Mouse (Mus musculus) embryonic facial prominence, embryonic 14.5 days (tissue): ENCODE measurements around the gene Idua. TPM values are rescaled to one million over a fixed set of nuclear protein-coding genes. Genes with fewer than 3 reads are reported as not detected.
A peak's percentile ranks its signal among the peaks of the same experiment; 100 is the strongest.

Experiments
- ATAC-seq: fragments of 200-750 bp; cut with Nextera tagmentation; 2 replicates; pipeline ENCODE4 v1.8.0; 2017; ENCODE audit warnings: low read depth, moderate number of reproducible peaks, moderate TSS enrichment
- DNase-seq: peaks from one replicate; pipeline ENCODE4 v3.0.0-alpha.2; 2015; ENCODE audit warnings: low spot score
- H3K27ac ChIP-seq: fragments of 300-500 bp; sonication (generic); replicated peaks from 2 replicates; pipeline ENCODE4 v1.5.1; 2014; ENCODE audit warnings: low read depth, mild to moderate bottlenecking, low read length, moderate library complexity
- H3K27me3 ChIP-seq: fragments of 300-500 bp; sonication (generic); replicated peaks from 2 replicates; pipeline ENCODE4 v1.6.1; 2014; ENCODE audit warnings: low read length; ENCODE audit not compliant: control insufficient read depth, insufficient read depth
- H3K36me3 ChIP-seq: fragments of 300-500 bp; sonication (generic); 2 replicates; pipeline ENCODE4 v1.6.1; 2014; ENCODE audit warnings: low read length, mixed read lengths; ENCODE audit not compliant: control insufficient read depth, insufficient read depth
- H3K4me1 ChIP-seq: fragments of 300-500 bp; sonication (generic); 2 replicates; pipeline ENCODE4 v1.6.1; 2014; ENCODE audit warnings: antibody characterized with exemption, low read length; ENCODE audit not compliant: control insufficient read depth, insufficient read depth
- H3K4me2 ChIP-seq: fragments of 300-500 bp; sonication (generic); 2 replicates; pipeline ENCODE4 v1.6.1; 2014; ENCODE audit warnings: low read depth, mild to moderate bottlenecking, low read length, moderate library complexity, mixed read lengths
- H3K4me3 ChIP-seq: fragments of 300-500 bp; sonication (generic); 2 replicates; pipeline ENCODE4 v1.5.1; 2014; ENCODE audit warnings: low read depth, mild to moderate bottlenecking, low read length
- H3K9ac ChIP-seq: fragments of 300-500 bp; sonication (generic); 2 replicates; pipeline ENCODE4 v1.6.1; 2014; ENCODE audit warnings: low read depth, mild to moderate bottlenecking, low read length, moderate library complexity, mixed read lengths
- H3K9me3 ChIP-seq: fragments of 300-500 bp; sonication (generic); 2 replicates; pipeline ENCODE4 v1.6.1; 2016; ENCODE audit warnings: low read length; ENCODE audit not compliant: control insufficient read depth
- WGBS: fragments of 180-500 bp; shearing (Covaris S2); extraction: QIAGEN DNeasy Blood & Tissue Kit; methylation state at CpG from one replicate; pipeline ENCODE4 v1.1.7; 2014; 5-methylcytosine and 5-hydroxymethylcytosine counted together
- polyA plus RNA-seq: library from polyadenylated mRNA; unstranded; fragments of >200 nt; fragmentation: Nextera tagmentation; extraction: Ambion mirVana; gene quantifications from 2 replicates; pipeline ENCODE4 v1.2.1, GENCODE M21; 2014

Idua gene
- polyA plus RNA-seq, 1 experiment from 2014 or later: 13.6 TPM

DNA sequence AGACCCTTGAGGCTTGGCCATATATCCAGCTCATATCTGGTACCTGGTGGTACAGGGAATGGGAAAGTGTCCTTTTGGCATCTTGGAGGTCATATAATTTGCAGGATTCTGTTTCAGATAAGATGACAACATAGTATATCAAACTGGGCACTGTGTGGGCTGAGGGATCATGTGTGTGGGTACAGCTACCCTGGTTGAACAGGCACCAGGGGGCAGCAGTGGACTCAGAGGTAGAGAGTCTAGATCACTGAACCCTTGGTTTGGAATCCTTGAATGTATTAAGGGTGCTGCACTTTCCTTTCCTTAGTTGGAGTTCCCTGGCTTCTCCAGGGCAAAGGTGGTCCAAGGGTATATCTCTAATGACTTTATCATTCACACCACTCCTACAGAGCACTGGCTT, 10.7 kb downstream of the Idua start:
- no peaks in the 10 kb centered on the region for H3K27me3 ChIP-seq
- ATAC-seq: no peak
- DNase-seq: no peak
- H3K4me1 ChIP-seq: peaks cover 13% of the 10 kb centered on the region; the same call in 1 of the 2 replicates
- H3K9me3 ChIP-seq: no peaks in the 10 kb centered on the region
- peaks cover 17% of the 10 kb centered on the region; the same call in 1 of the 2 replicates for H3K36me3 ChIP-seq
- no peak overlapping the region for H3K27ac ChIP-seq
- no peak overlapping the region for H3K4me3 ChIP-seq
- H3K9ac ChIP-seq: no peak overlapping the region
- no peak overlapping the region for H3K4me2 ChIP-seq

DNA sequence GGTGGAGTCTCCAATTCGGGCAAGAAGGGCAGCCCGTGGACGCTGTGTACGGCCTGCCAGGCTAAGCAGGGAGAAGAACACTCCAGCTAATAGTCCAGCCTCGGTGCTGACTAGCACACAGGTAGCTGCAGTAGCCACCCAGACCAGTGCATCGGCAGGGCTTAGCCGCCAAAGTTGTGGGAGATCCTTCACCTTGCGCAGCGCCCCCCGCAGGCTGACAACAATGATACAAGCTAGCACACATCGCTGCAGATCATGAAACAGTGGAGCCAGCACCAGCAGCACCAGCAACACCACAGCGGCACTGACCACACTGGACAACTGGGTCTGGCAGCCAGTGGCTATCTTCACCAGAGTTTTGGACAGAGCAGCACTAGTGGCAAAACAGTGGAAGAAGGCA, 11.6 kb downstream of the Idua start:
- H3K27me3 ChIP-seq: no peaks in the 10 kb centered on the region
- H3K27ac ChIP-seq: no peak overlapping the region
- H3K36me3 ChIP-seq: peaks cover 17% of the 10 kb centered on the region; the same call in 1 of the 2 replicates
- no peak overlapping the region for H3K9ac ChIP-seq
- WGBS: 93% methylated on average over 10 of the region's 12 CpGs
- no peaks in the 10 kb centered on the region for H3K9me3 ChIP-seq
- DNase-seq: no peak
- H3K4me1 ChIP-seq: peaks cover 13% of the 10 kb centered on the region; the same call in 1 of the 2 replicates
- no peak overlapping the region for H3K4me2 ChIP-seq
- ATAC-seq: no peak
- no peak overlapping the region for H3K4me3 ChIP-seq

DNA sequence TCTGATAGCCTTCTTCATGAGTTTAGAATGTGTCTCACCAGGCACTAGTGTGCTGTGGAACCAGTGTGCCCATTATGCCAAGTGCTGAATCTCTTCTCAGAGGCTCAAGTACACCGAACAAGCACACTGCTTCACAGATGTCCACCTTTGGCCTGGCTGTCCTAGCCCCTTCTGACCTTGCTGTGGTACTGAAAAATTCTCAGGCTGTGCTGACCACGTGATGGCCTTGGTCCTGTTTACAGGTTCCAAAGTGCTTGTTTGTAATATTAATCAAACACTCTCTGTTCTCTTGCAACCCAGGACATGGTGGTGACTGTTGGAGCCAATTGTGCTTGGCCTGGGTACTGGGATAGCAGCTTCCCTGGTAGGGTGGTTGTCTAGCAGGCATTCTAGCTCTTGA, 14.5 kb downstream of the Idua start:
- H3K27ac ChIP-seq: no peak overlapping the region
- 79% methylated on average over 2 of the region's 2 CpGs for WGBS
- H3K36me3 ChIP-seq: peaks cover 17% of the 10 kb centered on the region; the same call in 1 of the 2 replicates
- no peak overlapping the region for H3K4me3 ChIP-seq
- peaks cover 11% of the 10 kb centered on the region; the same call in 1 of the 2 replicates for H3K4me1 ChIP-seq
- H3K9ac ChIP-seq: no peak overlapping the region
- ATAC-seq (no peak), DNase-seq (no peak)
- H3K4me2 ChIP-seq: no peak overlapping the region
- no peaks in the 10 kb centered on the region for H3K9me3 ChIP-seq
- no peaks in the 10 kb centered on the region for H3K27me3 ChIP-seq

DNA sequence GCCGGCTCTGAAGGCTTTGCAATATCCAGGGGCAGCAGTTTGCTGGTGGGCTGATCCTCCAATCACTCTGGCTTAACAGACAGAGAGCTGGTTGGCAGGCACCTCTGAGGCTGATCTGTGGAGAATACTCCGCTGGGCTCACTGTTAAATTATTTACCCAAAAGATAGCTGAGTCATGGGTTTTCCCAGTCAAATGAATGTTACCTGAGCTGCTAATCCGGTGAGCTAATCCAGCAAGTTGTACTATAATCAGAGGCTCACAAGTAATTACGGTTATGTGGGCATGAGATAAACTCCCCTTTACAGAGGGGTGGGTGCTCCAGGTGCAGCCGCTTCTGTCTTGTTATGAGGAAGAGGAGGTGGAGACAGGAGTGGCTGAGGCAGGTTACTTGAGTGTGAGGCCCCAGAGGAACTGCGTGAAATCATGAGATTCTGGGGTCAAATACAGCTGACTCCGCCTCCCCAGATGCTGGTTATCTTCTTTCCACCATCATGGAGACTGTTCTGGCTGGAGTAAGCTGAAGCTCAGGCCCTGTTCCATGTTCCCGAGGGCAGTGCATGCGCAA, 15.2 kb downstream of the Idua start, which contains the start of gene Slc26a1:
Slc26a1 (minus strand) TSS at position 319 of the 566 bp plus-strand sequence.
- no peak within 1 kb of the TSS for H3K4me2 ChIP-seq
- peaks cover 17% of the 10 kb centered on the region; the same call in 1 of the 2 replicates for H3K36me3 ChIP-seq
- no peaks in the 10 kb centered on the region for H3K9me3 ChIP-seq
- WGBS: 71% methylated on average over 9 of the region's 9 CpGs
- H3K4me3 ChIP-seq: no peak within 1 kb of the TSS
- DNase-seq (peak; percentile 63), ATAC-seq (peak; percentile 60; the same call in 1 of the 2 replicates)
- no peak within 1 kb of the TSS for H3K9ac ChIP-seq
- H3K27ac ChIP-seq: no peak within 1 kb of the TSS
- no peaks in the 10 kb centered on the region for H3K27me3 ChIP-seq
- H3K4me1 ChIP-seq: 0 out of 2 replicates have a peak, but pooled peaks cover 6% of the 10 kb centered on the region

DNA sequence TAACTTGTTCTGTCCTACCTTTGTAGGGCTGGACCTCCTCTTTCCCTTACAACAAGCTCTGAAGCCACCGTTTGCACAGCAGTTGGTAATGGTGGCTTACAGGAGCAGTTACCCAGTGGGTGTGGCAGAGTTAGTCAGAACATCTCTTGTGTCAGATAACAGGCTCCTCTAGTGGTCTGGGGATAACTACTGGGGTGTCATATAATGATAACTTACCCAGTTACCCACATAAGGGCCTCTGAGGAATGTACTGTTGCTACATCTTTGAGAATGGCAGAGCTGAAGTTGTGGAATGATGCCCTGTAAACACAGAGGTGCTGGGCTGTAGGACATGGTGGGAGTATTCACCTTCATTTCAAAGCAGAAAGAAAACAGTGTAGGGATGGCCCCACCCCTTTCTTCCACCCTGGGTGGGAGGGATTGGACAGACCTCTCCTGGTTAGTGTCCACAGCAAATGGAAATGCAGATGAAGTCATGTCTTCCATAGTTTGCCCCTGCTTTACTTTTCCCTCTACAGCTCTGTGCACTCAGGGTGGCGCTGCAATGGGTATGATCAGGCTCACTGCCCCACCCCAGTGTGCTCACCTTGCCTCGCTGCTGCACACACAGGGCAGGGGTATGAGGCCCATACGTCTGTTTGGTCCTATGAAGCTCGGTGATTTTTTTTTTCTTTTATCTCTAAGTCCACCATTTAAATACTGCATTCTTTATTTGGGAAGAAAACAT, 16.8 kb downstream of the Idua start:
- 0 out of 2 replicates have a peak, but pooled peaks cover 6% of the 10 kb centered on the region for H3K4me1 ChIP-seq
- H3K4me3 ChIP-seq: peak overlapping the region; percentile 37
- peak overlapping the region; percentile 64 for H3K4me2 ChIP-seq
- DNase-seq (no peak), ATAC-seq (peak; percentile 24)
- H3K36me3 ChIP-seq: peaks cover 10% of the 10 kb centered on the region; the same call in 1 of the 2 replicates
- H3K27me3 ChIP-seq: no peaks in the 10 kb centered on the region
- H3K27ac ChIP-seq: peak overlapping the region; percentile 83
- 20% methylated on average over 4 of the region's 5 CpGs for WGBS
- no peaks in the 10 kb centered on the region for H3K9me3 ChIP-seq
- peak overlapping the region; percentile 63 for H3K9ac ChIP-seq

DNA sequence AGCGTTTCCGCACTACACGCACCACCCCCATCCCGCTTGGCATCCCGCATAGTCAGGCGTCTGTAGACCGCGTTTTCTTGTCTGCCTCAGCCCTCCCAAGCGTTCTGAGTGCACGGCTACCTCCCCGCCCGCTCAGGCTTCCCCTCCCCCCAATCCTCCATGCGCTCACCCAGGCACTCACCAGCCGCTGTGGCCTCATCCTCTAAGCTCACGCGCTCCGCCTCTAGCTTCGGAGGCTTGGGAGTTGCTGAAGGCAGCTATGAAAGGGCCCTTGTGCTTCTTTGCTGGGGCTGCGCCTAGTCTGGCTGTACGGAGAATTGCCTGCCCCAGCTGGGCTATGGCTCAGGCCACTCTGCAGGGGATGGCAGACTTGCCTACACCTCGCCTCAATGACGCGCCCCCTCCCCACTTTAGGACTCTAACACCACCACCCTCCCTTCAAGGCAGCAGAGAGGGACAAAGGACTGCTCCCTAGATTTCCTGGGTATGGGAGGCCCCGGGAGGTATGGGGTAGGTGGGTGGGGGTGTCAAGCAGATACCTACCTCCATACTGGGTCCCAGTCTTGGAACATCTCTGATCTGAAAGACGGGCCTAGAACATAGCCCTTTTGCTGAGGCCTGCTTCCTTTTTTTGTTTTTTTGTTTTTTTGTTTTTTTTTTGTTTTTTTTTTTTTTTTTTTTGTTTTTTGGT, 17.6 kb downstream of the Idua start:
- H3K27me3 ChIP-seq: no peaks in the 10 kb centered on the region
- H3K4me1 ChIP-seq: 0 out of 2 replicates have a peak, but pooled peaks cover 6% of the 10 kb centered on the region
- peak overlapping the region; percentile 64 for H3K4me2 ChIP-seq
- H3K9me3 ChIP-seq: no peaks in the 10 kb centered on the region
- 0 out of 2 replicates have a peak, but pooled peaks cover 2% of the 10 kb centered on the region for H3K36me3 ChIP-seq
- DNase-seq (peak; percentile 92), ATAC-seq (peak; percentile 86)
- H3K27ac ChIP-seq: peak overlapping the region; percentile 83
- peak overlapping the region; percentile 63 for H3K9ac ChIP-seq
- 5% methylated on average over 25 of the region's 25 CpGs for WGBS
- H3K4me3 ChIP-seq: peak overlapping the region; percentile 37

DNA sequence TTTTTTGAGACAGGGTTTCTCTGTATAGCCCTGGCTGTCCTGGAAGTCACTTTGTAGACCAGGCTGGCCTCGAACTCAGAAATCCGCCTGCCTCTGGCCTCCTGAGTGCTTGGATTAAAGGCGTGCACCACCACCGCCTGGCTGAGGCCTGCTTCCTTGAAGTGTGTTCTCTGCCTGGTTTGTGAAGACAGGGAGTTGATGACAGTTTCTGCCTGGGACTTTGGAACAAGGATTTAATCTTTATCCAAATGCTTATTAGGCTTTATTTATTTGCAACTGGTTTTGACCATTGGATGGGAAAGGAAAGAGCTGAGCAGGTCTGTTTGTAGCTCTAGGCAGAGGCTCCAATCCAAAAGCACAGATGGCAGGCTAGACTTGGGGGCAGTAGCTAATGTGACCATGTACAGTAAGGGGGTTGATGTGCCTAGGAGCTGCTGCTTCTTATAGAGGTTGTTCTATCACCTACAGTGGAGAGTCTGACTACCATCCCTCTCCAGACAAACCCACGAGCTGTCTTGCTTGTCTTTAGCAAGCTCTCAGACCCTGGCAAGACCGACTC, 18.2 kb downstream of the Idua start:
- no peaks in the 10 kb centered on the region for H3K9me3 ChIP-seq

DNA sequence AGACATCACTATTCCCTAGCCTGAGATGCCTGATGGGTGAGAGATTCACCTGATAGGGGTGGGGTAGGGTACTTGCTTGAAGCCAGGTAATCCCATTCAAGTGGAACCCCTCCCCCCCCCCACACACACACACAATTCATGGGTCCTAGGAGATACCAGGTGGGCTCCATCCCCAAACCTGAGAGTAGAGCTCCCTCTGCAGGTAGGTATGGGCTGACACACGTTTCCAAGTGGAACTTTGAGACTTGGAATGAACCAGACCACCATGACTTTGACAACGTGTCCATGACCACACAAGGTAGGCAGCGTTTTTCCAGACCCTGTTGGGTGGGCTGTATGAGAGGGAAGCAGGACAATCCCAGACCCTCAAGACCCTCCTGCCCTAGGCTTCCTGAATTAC, 19.8 kb downstream of the Idua start:
- Histone ChIP-seq H3K9ac (no peak overlapping the region), H3K4me2 (no peak overlapping the region), H3K27ac (no peak overlapping the region), H3K36me3 (0 out of 2 replicates have a peak, but pooled peaks cover 4% of the 10 kb centered on the region), H3K27me3 (no peaks in the 10 kb centered on the region), H3K9me3 (no peaks in the 10 kb centered on the region), H3K4me3 (no peak overlapping the region), H3K4me1 (0 out of 2 replicates have a peak, but pooled peaks cover 6% of the 10 kb centered on the region)
- 54% methylated on average over 3 of the region's 3 CpGs for WGBS
- no peak for ATAC-seq
- no peak for DNase-seq

More for the DNA sequence above, 18.2 kb downstream of the Idua start:
- H3K27me3 ChIP-seq: no peaks in the 10 kb centered on the region
- no peak overlapping the region for H3K9ac ChIP-seq
- WGBS: 84% methylated on average over 6 of the region's 6 CpGs
- ATAC-seq: no peak
- no peak for DNase-seq
- H3K4me1 ChIP-seq: 0 out of 2 replicates have a peak, but pooled peaks cover 6% of the 10 kb centered on the region
- 0 out of 2 replicates have a peak, but pooled peaks cover 3% of the 10 kb centered on the region for H3K36me3 ChIP-seq
- H3K4me3 ChIP-seq: no peak overlapping the region
- no peak overlapping the region for H3K27ac ChIP-seq
- peak overlapping the region; percentile 64; the same call in 1 of the 2 replicates for H3K4me2 ChIP-seq
